Mouse (Mus musculus): ENCODE data around the gene Hoxb6.

GRCm38 (mm10) chr11:96348141-96348928 is 56.1 kb downstream of the Hoxb6 start:
- TF ChIP-seq POLR2A (IDR thresholded peaks at IDR 0.05; ENCODE audit: low read depth, low read length): no peak
- no peak for TF ChIP-seq CTCF (conservative IDR thresholded peaks at IDR 0.05; ENCODE audit: insufficient read depth, insufficient read length, low read depth, low read length)

Measured in kidney, adult 2 months (tissue).